Mouse (Mus musculus): ENCODE measurements around the gene Arnt2.

The Arnt2 gene

GRCm38 (mm10) chr7:84343160-84343559 lies 66.8 kb downstream of the Arnt2 start:
- no peak for DNase-seq (ENCODE audit: low spot score)

DNA sequence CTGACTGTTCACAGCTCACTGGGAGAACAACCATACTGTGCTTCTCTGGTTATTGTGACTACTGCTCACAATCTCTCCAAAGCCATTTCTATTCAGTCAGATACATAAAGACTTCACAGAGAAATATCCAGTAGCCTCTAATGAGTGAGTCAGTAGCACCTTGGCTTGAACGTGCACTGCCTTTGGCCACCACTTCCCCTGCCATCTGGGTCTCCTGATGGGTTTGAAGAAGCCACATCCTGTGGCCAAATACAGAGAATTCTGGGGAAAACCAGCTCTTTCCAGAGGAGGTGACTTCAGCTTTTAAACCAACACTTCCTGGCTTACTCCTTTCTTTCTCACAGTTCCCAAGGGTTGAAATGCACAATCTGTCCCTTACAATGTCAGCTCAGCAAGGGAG lies 69.0 kb downstream of the Arnt2 start:
- DNase-seq (ENCODE audit: low spot score), result no peak

DNA sequence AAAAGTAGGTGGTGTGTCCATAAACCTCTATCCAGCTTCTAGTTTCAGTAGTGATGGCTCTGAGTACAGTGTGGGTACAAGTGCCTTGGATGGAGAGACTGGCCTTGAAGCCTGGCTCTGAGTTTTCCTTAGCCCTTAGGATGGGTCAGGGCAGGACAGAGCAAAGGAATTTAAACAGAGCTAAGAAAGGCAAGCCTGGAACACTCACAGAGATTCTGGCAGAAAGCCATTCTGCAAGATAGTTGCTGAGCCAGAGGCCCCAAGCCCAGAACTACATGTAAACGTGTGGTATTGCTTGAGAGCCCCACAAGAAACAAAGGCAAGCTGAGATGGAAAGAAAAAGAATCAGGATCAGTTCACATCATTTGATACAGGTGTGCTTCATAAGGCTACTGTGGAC lies 70.8 kb downstream of the Arnt2 start:
- no peak for DNase-seq (ENCODE audit: low spot score)

DNA sequence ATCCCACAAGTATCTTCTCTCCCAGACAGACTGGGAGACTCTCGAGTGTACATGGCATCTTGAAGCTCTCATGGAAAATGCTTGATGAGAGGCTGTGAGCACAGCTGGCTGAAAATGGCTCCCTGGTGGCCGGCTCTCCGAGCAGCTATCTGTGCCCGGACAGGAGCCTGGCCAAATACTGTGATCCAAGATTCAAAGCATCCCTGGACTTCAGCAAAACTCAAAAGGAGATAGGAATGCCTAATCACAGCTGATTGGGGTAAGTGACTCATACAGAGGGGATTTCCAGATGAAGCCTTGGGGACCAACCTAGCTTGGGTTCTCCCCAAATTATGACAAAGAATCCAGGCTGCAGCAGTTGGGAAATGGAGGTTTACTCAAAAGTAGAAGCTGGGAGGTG lies 72.2 kb downstream of the Arnt2 start:
- no peak for DNase-seq (ENCODE audit: low spot score)

- no peak for DNase-seq (ENCODE audit: low spot score)
Observed at GRCm38 (mm10) chr7:84336907-84337306, 73.1 kb downstream of the Arnt2 start.

- DNase-seq (ENCODE audit: low spot score), result no peak
Observed at GRCm38 (mm10) chr7:84336580-84336886, 73.4 kb downstream of the Arnt2 start.

DNA sequence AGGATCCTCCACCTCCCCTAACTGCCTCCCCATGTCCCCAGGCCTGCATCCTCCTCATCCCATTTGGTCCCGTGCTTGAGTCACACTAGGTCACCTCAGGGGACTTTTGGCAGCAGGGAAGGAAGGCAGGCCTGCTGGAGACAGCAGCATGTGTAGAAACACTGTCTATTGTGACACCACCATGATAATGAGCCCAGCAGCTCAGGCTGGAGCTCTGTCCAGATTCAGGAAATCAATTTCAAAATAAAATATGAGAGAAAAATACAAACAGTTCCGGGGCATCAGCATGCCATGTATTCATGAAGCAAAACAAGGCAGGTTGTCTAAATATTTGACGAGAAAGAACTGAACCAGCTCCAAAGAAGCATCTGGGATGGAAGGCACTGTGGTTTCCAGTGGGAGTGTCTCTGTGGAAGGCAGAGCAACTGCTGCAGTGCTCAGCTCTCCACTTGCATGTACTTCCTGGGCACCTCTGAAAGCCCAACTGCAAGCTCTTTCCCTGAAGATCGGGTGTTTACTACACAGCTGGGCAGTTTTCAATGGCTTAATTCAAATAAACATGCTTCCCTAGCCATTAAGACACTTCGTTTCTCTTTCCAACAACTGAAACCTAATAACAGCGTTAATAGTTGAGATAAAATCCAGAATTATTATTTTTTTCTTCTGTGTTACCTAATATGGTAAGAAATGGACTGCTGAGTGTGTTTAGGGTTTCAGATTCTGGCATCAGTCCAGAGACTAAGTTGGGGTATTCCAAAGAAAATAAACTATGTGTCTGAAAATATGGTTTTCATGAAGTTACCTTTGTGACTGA lies 74.0 kb downstream of the Arnt2 start:
- DNase-seq (ENCODE audit: low spot score), result no peak

DNA sequence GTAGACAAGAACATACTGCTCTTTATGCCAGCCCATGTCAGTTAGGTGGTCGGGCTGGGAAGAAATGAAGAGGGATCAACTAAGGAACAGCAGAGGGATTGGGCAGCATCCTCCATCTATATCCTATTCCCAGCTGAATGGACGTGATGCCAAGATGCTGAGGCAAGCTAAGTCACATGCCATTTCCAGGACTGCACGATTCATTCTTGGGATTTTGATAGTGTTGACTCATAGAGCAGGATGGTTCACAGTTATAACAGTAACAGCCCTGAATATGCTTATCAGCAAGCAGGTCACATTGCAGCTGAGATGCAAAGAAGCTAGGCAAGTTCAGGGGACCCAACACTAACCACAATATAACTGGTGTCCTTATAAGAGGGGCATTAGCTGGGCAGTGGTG lies 76.0 kb downstream of the Arnt2 start:
- no peak for DNase-seq (ENCODE audit: low spot score)

DNA sequence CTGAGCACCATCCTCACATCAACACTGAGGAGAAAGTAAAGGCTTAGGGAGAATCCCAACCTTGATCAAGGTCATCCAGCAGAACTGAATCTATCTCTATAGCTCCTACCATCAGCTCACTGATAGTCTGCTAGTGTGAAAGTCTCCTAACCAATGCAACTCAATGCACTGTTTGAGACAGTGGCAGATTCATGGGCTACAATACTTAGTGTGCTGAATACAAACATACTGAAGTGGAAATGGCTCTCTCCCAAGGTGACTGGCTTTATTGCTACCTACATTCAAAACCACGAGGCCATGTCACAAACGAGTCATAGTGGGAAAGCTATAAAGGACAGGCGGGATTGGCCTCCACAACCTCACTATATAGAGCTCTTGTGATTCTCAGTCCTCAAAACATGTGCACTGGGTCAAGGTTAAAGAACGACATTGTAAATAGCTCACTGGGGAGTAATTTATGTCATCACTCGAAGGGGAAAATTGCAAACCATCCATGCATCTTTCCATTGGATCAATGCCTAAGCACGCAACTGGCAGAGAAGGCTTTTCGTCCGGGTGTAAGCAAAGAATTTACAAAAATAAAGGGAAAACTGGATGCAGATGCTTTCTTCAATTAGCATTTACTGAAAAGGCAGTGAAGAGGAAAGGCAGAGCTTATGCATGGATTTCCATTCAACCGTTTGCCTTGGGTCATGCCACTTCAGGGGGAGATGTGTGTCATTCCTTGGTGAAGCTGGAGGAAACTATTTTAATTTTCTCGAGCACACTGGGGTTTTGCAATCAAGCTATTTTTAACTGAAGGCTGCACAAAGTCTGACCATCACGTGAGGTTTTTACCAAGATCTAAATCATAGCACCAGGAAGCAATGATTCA lies 77.4 kb downstream of the Arnt2 start:
- DNase-seq (ENCODE audit: low spot score), result no peak

- no peak for DNase-seq (ENCODE audit: low spot score)
Observed at GRCm38 (mm10) chr7:84329174-84329583, 80.8 kb downstream of the Arnt2 start.

GRCm38 (mm10) chr7:84328770-84329169 lies 81.2 kb downstream of the Arnt2 start:
- no peak for DNase-seq (ENCODE audit: low spot score)

DNA sequence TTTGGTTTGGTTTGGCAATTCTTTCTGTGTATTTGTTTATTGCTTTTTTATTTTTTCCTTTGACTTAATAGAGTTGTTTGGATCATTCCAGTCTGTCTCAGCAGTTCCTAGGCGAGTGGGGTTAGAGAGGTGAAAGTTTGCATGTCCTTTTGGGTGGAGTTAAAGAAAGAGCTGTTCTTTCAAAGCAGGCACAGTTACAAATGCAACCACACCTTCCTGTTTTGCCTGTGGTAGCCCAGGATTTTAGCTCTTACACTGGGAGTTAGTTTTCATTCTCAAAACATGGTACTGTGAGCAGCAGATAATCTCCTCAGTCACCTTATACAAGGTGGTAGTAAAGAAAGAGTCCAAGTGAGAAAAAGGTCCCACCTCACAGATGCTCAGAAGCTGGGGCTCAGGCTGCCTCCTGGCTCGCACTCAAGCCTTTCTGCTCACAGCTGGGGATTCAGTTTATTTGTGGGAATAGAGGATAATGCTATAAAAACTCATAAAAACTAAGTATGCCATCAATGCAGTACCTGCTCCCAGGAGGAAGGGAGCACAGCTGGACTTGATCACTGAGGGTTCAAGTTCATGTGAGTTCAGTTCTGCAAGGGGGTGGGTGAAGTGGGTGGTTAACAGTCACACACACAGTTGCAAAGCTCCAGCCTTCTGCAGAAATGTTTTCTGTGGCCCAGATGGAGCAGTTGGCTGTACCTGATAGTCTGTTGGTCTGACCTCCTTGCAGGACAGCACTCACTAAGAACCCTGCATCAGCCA lies 84.2 kb downstream of the Arnt2 start:
- DNase-seq (ENCODE audit: low spot score), result no peak

- DNase-seq (ENCODE audit: low spot score), result no peak
Observed at GRCm38 (mm10) chr7:84321542-84321941, 88.4 kb downstream of the Arnt2 start.

DNA sequence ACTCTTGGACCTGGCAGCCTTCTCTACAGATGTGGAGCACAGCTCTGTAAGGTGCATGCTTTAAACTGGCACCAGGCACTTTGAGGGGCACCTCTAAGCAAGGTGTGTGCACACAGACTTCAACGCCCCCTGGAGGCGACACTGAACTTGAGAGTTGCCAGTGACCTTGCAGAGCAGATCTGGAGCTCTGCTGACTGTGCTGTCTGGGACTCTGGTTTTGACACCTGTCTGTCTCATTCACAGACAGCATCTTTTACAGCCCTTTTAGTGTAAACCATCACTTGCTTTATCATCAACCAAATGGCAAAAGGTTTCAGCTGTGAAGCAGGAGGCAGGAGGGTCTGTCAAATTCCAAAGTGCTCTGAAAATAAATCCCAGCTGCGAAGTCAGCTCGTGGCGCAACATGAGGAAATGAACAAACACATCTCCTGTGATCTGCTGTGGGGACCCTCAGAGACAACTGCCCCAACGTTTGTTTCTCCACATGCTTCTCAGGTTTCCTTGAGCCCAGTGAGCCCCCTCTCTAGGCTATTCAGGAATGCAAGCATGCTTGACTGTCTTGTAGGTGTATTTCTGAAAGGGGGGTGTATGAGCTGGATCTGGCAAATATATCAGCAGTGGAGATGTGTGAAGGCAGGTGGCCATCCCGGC lies 94.5 kb downstream of the Arnt2 start:
- DNase-seq (ENCODE audit: low spot score), result no peak

- DNase-seq (ENCODE audit: low spot score), result no peak
Observed at GRCm38 (mm10) chr7:84314742-84315141, 95.2 kb downstream of the Arnt2 start.

- DNase-seq (ENCODE audit: low spot score), result no peak
Observed at GRCm38 (mm10) chr7:84311624-84312023, 98.4 kb downstream of the Arnt2 start.

DNA sequence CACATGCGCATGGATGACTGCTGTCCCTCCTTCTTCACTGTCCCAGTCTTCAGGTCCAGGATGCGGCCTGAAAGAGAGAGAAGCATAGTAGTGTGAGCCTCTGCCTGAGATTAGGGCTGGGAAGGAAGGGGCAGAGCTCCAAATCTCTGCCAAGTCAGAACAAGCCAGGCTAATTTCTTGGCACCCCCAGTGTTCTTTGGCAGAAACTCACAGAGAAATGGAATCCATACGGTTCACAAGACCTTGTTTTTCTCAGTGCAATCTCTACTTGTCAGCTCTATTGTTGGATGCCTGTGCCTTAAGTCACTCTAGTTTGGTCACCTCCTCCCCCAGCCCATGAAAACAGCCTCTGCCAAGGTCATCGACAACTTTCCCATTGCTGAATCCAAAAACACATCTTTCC lies 99.1 kb downstream of the Arnt2 start:
- no peak for DNase-seq (ENCODE audit: low spot score)

DNA sequence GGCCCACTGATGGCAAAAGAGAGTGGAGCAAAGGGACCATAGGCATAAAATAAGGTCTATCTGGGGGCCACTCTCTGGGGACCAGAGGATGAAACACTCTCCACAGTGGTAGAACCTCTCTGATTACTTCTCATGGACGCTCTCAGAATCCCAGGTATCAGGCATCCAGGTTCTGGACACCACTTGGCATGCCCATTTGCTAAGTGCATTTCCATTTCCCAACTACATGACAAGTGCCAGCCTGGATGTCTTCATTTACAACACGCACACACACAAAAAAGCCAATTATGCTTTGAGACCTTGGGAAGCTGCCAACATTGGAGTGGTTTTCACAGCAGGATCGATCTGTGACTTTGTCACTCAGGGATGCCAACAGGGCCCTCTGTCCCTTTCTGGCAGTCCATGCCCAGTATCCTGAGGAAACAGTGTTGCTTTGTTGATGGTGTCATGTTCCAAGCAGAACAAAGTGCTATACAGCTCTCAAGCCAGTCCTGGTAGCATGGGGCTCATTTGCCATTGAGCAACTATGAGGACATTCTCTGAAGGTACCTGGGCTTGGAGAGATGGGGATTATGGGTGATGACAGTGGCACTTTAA lies 102.5 kb downstream of the Arnt2 start:
- peak; percentile 42 for DNase-seq (ENCODE audit: low spot score)

- DNase-seq (ENCODE audit: low spot score), result peak; percentile 36
Observed at GRCm38 (mm10) chr7:84300261-84300660, 109.7 kb downstream of the Arnt2 start.

DNA sequence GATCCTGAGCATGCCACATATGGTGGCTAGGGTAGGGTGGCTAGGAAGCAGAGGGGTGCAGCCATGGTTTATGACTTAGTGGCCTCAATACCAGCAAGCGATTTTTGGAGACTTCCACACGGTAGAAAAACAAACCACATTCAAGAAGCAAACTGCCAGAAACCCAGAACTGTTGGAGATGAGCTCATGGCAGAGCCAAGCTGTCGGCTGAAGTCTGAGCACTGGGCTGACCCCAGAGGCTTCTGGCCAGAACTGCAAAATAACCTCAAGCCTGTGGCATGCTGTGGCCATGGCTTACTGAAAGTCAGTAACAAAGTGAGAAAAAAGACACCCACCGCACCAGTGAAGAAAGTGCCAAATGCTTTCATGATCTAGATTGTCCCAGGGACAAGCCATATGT lies 110.4 kb downstream of the Arnt2 start:
- DNase-seq (ENCODE audit: low spot score), result no peak

DNA sequence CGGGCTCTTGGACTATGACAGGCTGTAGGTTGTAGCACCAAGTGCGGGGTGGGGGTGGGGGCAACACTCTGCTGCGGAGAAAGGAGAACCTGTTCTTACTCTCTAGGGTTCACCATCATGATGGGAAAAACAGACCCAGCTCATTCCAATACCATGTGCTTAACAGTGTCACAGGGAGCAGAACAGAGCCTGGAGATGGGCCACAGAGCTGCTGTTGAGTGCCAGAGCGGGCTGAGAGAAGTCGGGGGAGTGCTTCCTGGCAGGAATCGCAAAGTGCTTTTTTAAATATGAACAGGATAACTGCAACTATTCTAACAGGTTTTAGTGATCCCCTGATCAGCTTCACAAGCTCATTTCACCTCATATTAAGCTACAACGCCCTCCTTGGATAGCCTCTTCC lies 116.9 kb downstream of the Arnt2 start:
- DNase-seq (ENCODE audit: low spot score), result no peak

DNA sequence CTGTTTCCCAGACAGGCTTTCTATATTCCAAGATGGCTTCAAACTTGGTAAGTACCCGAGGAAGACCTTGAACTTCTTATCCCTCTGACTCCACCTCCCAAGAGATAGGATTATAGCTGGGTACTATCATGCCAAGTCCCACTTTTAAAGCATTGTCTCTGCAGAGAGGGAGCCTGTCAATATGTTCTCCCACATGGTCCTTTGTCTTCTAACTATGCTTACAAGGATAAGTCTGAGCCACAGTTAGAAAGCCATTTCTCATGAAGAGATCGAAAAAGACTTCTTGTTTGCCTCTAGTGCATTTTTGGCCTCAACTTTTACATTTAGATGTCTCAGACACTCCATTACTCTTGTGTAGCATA lies 122.8 kb downstream of the Arnt2 start:
- no peak for DNase-seq (ENCODE audit: low spot score)

Data from left cerebral cortex, adult 11 months (tissue).